Mouse (Mus musculus): ENCODE measurements around the gene Gm340. TPM values are rescaled to one million over a fixed set of nuclear protein-coding genes. Genes with fewer than 3 reads are reported as not detected.

Gene Gm340
- 1.8 and 2.2 TPM in 2 replicates for polyA plus RNA-seq (2015; fragmentation: Nextera tagmentation; extraction: Ambion mirVana)

- no peak within 1 kb of the TSS for H3K9ac ChIP-seq
- no peak within 1 kb of the TSS for H3K4me3 ChIP-seq
- WGBS, result 93% methylated on average over 23 of the region's 23 CpGs
- no peaks in the 10 kb centered on the region for H3K4me1 ChIP-seq
- H3K9me3 ChIP-seq, result no peaks in the 10 kb centered on the region
- no peaks in the 10 kb centered on the region for H3K27me3 ChIP-seq
- no peak within 1 kb of the TSS for H3K4me2 ChIP-seq (replicated peaks)
- H3K27ac ChIP-seq, result no peak within 1 kb of the TSS
- ATAC-seq (ENCODE audit: low FRiP score, low read depth), result no peak
- H3K36me3 ChIP-seq, result peaks cover 49% of the 10 kb centered on the region
Observed at GRCm38 (mm10) chr19:41581706-41582420, at the start of gene Gm340. TSS of gene Gm340 (plus strand) at chr19:41582370.

GRCm38 (mm10) chr19:41534021-41534420 lies 48.1 kb upstream of the Gm340 start:
- no peak for ATAC-seq (ENCODE audit: low FRiP score, low read depth)
- Histone ChIP-seq H3K4me3 (no peak overlapping the region), H3K36me3 (peaks cover 3% of the 10 kb centered on the region; the same call in 1 of the 2 replicates), H3K27me3 (no peaks in the 10 kb centered on the region), H3K4me2 (replicated peaks) (no peak overlapping the region), H3K9ac (no peak overlapping the region), H3K27ac (no peak overlapping the region), H3K9me3 (no peaks in the 10 kb centered on the region), H3K4me1 (no peaks in the 10 kb centered on the region)
- 85% methylated on average over 3 of the region's 3 CpGs for WGBS

GRCm38 (mm10) chr19:41556981-41557380 lies 25.2 kb upstream of the Gm340 start:
- WGBS, result 80% methylated on average over 4 of the region's 4 CpGs
- H3K9ac ChIP-seq, result no peak overlapping the region
- H3K4me3 ChIP-seq, result no peak overlapping the region
- no peak for ATAC-seq (ENCODE audit: low FRiP score, low read depth)
- no peaks in the 10 kb centered on the region for H3K9me3 ChIP-seq
- H3K4me1 ChIP-seq, result peaks cover 9% of the 10 kb centered on the region; the same call in 1 of the 2 replicates
- H3K4me2 ChIP-seq (replicated peaks), result no peak overlapping the region
- H3K36me3 ChIP-seq, result peaks cover 39% of the 10 kb centered on the region
- H3K27me3 ChIP-seq, result no peaks in the 10 kb centered on the region
- H3K27ac ChIP-seq, result no peak overlapping the region

GRCm38 (mm10) chr19:41557491-41557890 lies 24.7 kb upstream of the Gm340 start:
- no peaks in the 10 kb centered on the region for H3K9me3 ChIP-seq
- ATAC-seq (ENCODE audit: low FRiP score, low read depth), result no peak
- no peak overlapping the region for H3K9ac ChIP-seq
- H3K36me3 ChIP-seq, result peaks cover 37% of the 10 kb centered on the region
- H3K27me3 ChIP-seq, result no peaks in the 10 kb centered on the region
- 95% methylated on average over 4 of the region's 4 CpGs for WGBS
- H3K4me2 ChIP-seq (replicated peaks), result no peak overlapping the region
- H3K27ac ChIP-seq, result no peak overlapping the region
- no peak overlapping the region for H3K4me3 ChIP-seq
- peaks cover 9% of the 10 kb centered on the region; the same call in 1 of the 2 replicates for H3K4me1 ChIP-seq

GRCm38 (mm10) chr19:41558891-41559486 lies 23.2 kb upstream of the Gm340 start:
- Histone ChIP-seq H3K27ac (no peak overlapping the region), H3K4me3 (no peak overlapping the region), H3K36me3 (peaks cover 33% of the 10 kb centered on the region), H3K4me1 (peaks cover 13% of the 10 kb centered on the region; the same call in 1 of the 2 replicates), H3K9me3 (no peaks in the 10 kb centered on the region), H3K9ac (no peak overlapping the region), H3K27me3 (no peaks in the 10 kb centered on the region), H3K4me2 (replicated peaks) (no peak overlapping the region)
- ATAC-seq (ENCODE audit: low FRiP score, low read depth), result no peak
- WGBS, result 85% methylated on average over 9 of the region's 9 CpGs

- Histone ChIP-seq H3K36me3 (peaks cover 29% of the 10 kb centered on the region), H3K27ac (no peak overlapping the region), H3K27me3 (no peaks in the 10 kb centered on the region), H3K9me3 (no peaks in the 10 kb centered on the region), H3K4me2 (replicated peaks) (no peak overlapping the region), H3K4me1 (peaks cover 13% of the 10 kb centered on the region; the same call in 1 of the 2 replicates), H3K9ac (no peak overlapping the region), H3K4me3 (no peak overlapping the region)
- 90% methylated on average over 3 of the region's 3 CpGs for WGBS
- ATAC-seq (ENCODE audit: low FRiP score, low read depth), result no peak
Observed at GRCm38 (mm10) chr19:41560856-41561255, 21.3 kb upstream of the Gm340 start.

GRCm38 (mm10) chr19:41568791-41569190 lies 13.4 kb upstream of the Gm340 start:
- ATAC-seq (ENCODE audit: low FRiP score, low read depth), result no peak
- H3K36me3 ChIP-seq, result no peaks in the 10 kb centered on the region
- 73% methylated on average over 2 of the region's 2 CpGs for WGBS

GRCm38 (mm10) chr19:41573700-41574099 lies 8.5 kb upstream of the Gm340 start:
- H3K4me3 ChIP-seq, result no peak overlapping the region
- H3K36me3 ChIP-seq, result no peaks in the 10 kb centered on the region
- no peaks in the 10 kb centered on the region for H3K9me3 ChIP-seq
- H3K27ac ChIP-seq, result no peak overlapping the region
- H3K27me3 ChIP-seq, result no peaks in the 10 kb centered on the region
- H3K4me2 ChIP-seq (replicated peaks), result no peak overlapping the region
- H3K9ac ChIP-seq, result no peak overlapping the region
- ATAC-seq (ENCODE audit: low FRiP score, low read depth), result no peak
- no peaks in the 10 kb centered on the region for H3K4me1 ChIP-seq
- WGBS, result 89% methylated on average over 2 of the region's 2 CpGs

More at GRCm38 (mm10) chr19:41568791-41569190, 13.4 kb upstream of the Gm340 start:
- Histone ChIP-seq H3K9ac (no peak overlapping the region), H3K27me3 (no peaks in the 10 kb centered on the region), H3K4me1 (no peaks in the 10 kb centered on the region), H3K4me3 (no peak overlapping the region), H3K27ac (no peak overlapping the region), H3K4me2 (replicated peaks) (no peak overlapping the region), H3K9me3 (no peaks in the 10 kb centered on the region)

- peaks cover 12% of the 10 kb centered on the region for H3K36me3 ChIP-seq
- no peak overlapping the region for H3K27ac ChIP-seq
- no peak overlapping the region for H3K4me2 ChIP-seq (replicated peaks)
- no peaks in the 10 kb centered on the region for H3K9me3 ChIP-seq
- no peak overlapping the region for H3K9ac ChIP-seq
- H3K4me3 ChIP-seq, result no peak overlapping the region
- no peaks in the 10 kb centered on the region for H3K4me1 ChIP-seq
- ATAC-seq (ENCODE audit: low FRiP score, low read depth), result no peak
- H3K27me3 ChIP-seq, result no peaks in the 10 kb centered on the region
Observed at GRCm38 (mm10) chr19:41577576-41577975, 4.6 kb upstream of the Gm340 start.

GRCm38 (mm10) chr19:41579311-41579920 lies 2.8 kb upstream of the Gm340 start:
- no peak overlapping the region for H3K4me2 ChIP-seq (replicated peaks)
- ATAC-seq (ENCODE audit: low FRiP score, low read depth), result no peak
- H3K36me3 ChIP-seq, result peaks cover 28% of the 10 kb centered on the region
- H3K9me3 ChIP-seq, result no peaks in the 10 kb centered on the region
- WGBS, result 93% methylated on average over 4 of the region's 4 CpGs
- H3K4me1 ChIP-seq, result no peaks in the 10 kb centered on the region
- no peak overlapping the region for H3K4me3 ChIP-seq
- no peaks in the 10 kb centered on the region for H3K27me3 ChIP-seq
- no peak overlapping the region for H3K27ac ChIP-seq
- H3K9ac ChIP-seq, result no peak overlapping the region

GRCm38 (mm10) chr19:41582918-41583514 lies 846 bp downstream of the Gm340 start:
- Histone ChIP-seq H3K36me3 (peaks cover 49% of the 10 kb centered on the region), H3K4me1 (no peaks in the 10 kb centered on the region), H3K4me2 (replicated peaks) (no peak overlapping the region), H3K27ac (no peak overlapping the region), H3K27me3 (no peaks in the 10 kb centered on the region), H3K4me3 (no peak overlapping the region), H3K9ac (no peak overlapping the region), H3K9me3 (no peaks in the 10 kb centered on the region)
- no peak for ATAC-seq (ENCODE audit: low FRiP score, low read depth)
- 96% methylated on average over 5 of the region's 5 CpGs for WGBS

GRCm38 (mm10) chr19:41586752-41587151 lies 4.6 kb downstream of the Gm340 start:
- Histone ChIP-seq H3K27me3 (no peaks in the 10 kb centered on the region), H3K4me2 (replicated peaks) (no peak overlapping the region), H3K36me3 (peaks cover 46% of the 10 kb centered on the region), H3K4me1 (no peaks in the 10 kb centered on the region), H3K9me3 (no peaks in the 10 kb centered on the region), H3K27ac (no peak overlapping the region), H3K9ac (no peak overlapping the region), H3K4me3 (no peak overlapping the region)
- 88% methylated on average over 10 of the region's 10 CpGs for WGBS
- no peak for ATAC-seq (ENCODE audit: low FRiP score, low read depth)

Data from limb, embryonic 13.5 days (tissue).